Mouse (Mus musculus) thymus, postnatal 0 days (tissue): Measurements from ENCODE around the gene Umad1. TPM values are rescaled to one million over a fixed set of nuclear protein-coding genes. Genes with fewer than 3 reads are reported as not detected.

ENCODE experiments used
- DNase-seq: peaks from one replicate; pipeline ENCODE4 v3.0.0-alpha.2; 2015; ENCODE audit warnings: low spot score
- polyA plus RNA-seq: library from polyadenylated mRNA; unstranded; fragments of >200 nt; fragmentation: Nextera tagmentation; extraction: Ambion mirVana; gene quantifications from 2 replicates; pipeline ENCODE4 v1.2.1, GENCODE M21; 2015

Gene Umad1
- polyA plus RNA-seq, 1 experiment from 2014 or later, result 22.8 TPM

DNA sequence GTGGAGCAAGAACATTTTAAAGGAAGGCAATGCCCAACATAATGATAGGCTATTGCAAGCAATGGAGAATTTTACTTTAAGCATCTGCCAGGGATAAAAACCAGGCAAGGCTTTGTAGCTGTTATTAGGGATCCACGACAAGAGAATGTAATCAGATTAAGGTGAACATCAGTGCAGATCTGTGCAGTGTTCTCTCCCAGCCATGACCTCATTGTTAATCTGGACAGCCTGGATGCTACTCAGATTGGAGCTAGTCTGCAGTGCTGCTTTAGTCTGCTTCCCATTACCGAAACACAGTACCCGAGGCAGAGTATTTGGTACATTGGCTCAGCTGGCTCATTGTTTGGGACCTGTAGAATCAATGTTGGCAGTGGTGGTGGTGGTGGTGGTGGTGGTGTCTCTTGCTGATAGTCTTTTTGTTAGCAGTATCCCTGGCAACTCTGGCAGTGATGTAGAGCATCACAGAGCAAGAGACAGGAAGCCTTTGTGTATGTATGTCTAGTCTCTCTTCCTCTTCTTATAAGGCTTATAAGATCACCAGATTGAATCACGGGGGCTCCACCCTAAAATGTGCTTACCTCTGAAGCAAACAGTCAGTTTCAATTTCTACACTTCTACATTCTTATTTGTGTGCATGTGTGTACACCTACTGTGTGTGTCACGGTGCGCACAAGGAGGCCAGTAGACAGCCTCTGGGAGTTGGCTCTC, 245.6 kb downstream of the Umad1 start:
- DNase-seq, result peak; percentile 60

DNA sequence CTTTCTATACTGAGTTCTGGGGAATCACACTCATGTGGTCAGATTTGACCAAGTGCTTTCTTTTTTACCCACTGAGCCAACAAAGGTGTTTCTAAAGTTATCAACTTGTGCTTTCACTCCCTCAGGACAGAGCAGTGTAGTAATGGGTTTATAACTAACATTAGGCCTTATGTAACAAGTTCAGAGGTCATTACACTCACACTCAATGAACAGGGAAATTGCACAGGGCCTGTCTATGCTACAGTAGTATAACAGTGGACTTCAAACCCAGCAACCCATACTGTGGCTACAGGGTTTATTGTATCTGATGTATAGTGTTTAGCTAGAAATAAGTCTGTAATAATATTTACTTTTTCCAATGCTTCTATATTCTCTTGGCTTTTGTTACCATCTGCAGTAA, 247.5 kb downstream of the Umad1 start:
- DNase-seq, result no peak

Other genes with a start within 250 kb of the Umad1 start
- 0.03 TPM in 1 of 2 replicates, not detected in the other for gene Col28a1, start 66.7 kb upstream of the Umad1 start, polyA plus RNA-seq
- gene Mios, start 50.1 kb upstream of the Umad1 start, polyA plus RNA-seq, result 28.6 and 29.6 TPM in 2 replicates
- gene Rpa3, start 115 bp upstream of the Umad1 start, polyA plus RNA-seq, result 318 and 330 TPM in 2 replicates
- gene Gm45062, start 162 bp downstream of the Umad1 start, polyA plus RNA-seq, result 27.6 and 29.5 TPM in 2 replicates